Mouse (Mus musculus): Measurements from ENCODE around the gene Hspa1l.
A peak's percentile ranks its signal among the peaks of the same experiment; 100 is the strongest.
"Not testable (repeated sequence)": the region's sequence is repeated elsewhere in the genome, so short reads cannot be mapped to it uniquely, and the experiment has no call there.

Gene Hspa1l

GRCm38 (mm10) chr17:34951636-34952377, 20.7 kb upstream of the Hspa1l start:
- DNase-seq = no peak

- DNase-seq = peak; percentile 85
These were observed 20.0 kb upstream of the Hspa1l start for GRCm38 (mm10) chr17:34952378-34953040.

GRCm38 (mm10) chr17:34953258-34953657, 19.2 kb upstream of the Hspa1l start:
- no peak for DNase-seq

GRCm38 (mm10) chr17:34953904-34954303, 18.6 kb upstream of the Hspa1l start:
- no peak for DNase-seq

- no peak for DNase-seq
These were observed 17.7 kb upstream of the Hspa1l start for GRCm38 (mm10) chr17:34954831-34955230.

- DNase-seq = no peak
These were observed 16.6 kb upstream of the Hspa1l start for GRCm38 (mm10) chr17:34955884-34956283.

- DNase-seq = no peak
These were observed 16.2 kb upstream of the Hspa1l start for GRCm38 (mm10) chr17:34956340-34956739.

GRCm38 (mm10) chr17:34957291-34957690, 15.2 kb upstream of the Hspa1l start:
- DNase-seq = not testable (repeated sequence)

- DNase-seq = not testable (repeated sequence)
These were observed 14.5 kb upstream of the Hspa1l start for GRCm38 (mm10) chr17:34957966-34958365.

GRCm38 (mm10) chr17:34958734-34959129, 13.8 kb upstream of the Hspa1l start:
- DNase-seq = not testable (repeated sequence)

- DNase-seq = peak; percentile 84
These were observed 13.2 kb upstream of the Hspa1l start, which contains the start of gene Hspa1b for GRCm38 (mm10) chr17:34959130-34959778. Hspa1b (minus strand) TSS chr17:34959238.

- peak; percentile 35 for DNase-seq
These were observed 12.5 kb upstream of the Hspa1l start for GRCm38 (mm10) chr17:34959881-34960515.

- no peak for DNase-seq
These were observed 11.6 kb upstream of the Hspa1l start for GRCm38 (mm10) chr17:34960702-34961493.

- DNase-seq = no peak
These were observed 10.4 kb upstream of the Hspa1l start for GRCm38 (mm10) chr17:34962125-34962524.

GRCm38 (mm10) chr17:34962841-34963240, 9.7 kb upstream of the Hspa1l start:
- no peak for DNase-seq

- no peak for DNase-seq
These were observed 7.9 kb upstream of the Hspa1l start for GRCm38 (mm10) chr17:34964640-34965049.

GRCm38 (mm10) chr17:34965627-34966026, 6.9 kb upstream of the Hspa1l start:
- no peak for DNase-seq

- not testable (repeated sequence) for DNase-seq
These were observed 2.7 kb upstream of the Hspa1l start, which contains the start of gene Gm20481 for GRCm38 (mm10) chr17:34969822-34970221. Gm20481 (plus strand) TSS chr17:34969912.

- DNase-seq = not testable (repeated sequence)
These were observed 1.7 kb upstream of the Hspa1l start for GRCm38 (mm10) chr17:34970850-34971249.

- DNase-seq = not testable (repeated sequence)
These were observed 822 bp upstream of the Hspa1l start for GRCm38 (mm10) chr17:34971694-34972068.

GRCm38 (mm10) chr17:34975581-34976492, 3.3 kb downstream of the Hspa1l start:
- DNase-seq = no peak

All from lung, postnatal 14 days (tissue).